In the genomic region with DNA sequence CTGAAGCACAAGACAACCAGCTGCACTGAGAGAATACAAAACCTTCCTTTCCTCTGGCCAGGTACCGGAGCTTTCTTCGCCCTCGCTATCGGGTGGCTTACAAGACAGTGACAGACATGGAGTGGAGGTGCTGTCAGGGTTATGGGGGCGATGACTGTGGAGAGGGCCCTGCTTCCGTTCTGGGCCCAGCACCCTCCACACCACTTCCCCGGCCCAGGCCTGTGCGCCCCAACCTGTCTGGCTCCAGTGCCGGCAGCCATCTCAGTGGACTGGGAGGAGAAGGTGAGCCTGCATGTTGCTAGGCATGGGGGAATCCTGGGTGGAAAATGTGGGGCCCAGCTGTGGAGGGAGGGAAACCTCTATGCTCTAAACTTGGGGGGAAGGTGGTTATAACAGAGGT, we compare ENCODE assay signal across 7 mouse cellular contexts. TPM values are rescaled to one million over a fixed set of nuclear protein-coding genes. Genes with fewer than 3 reads are reported as not detected.
DNase-seq lines count a peak whose midpoint lies in the region; ATAC-seq lines count a peak whose summit lies in the region.

No protein-coding gene starts in this region.

- no peak overlapping the region for H3K9ac ChIP-seq in hindbrain, embryonic 11.5 days (ENCODE audit: low read depth, low read length)
- peak overlapping the region; percentile 39; the same call in 1 of the 2 replicates for H3K9ac ChIP-seq in midbrain, embryonic 11.5 days (ENCODE audit: low read length)

- peak overlapping the region; percentile 0; the same call in 1 of the 2 replicates for H3K4me3 ChIP-seq in hindbrain, embryonic 11.5 days (ENCODE audit: low read depth, low read length)
- no peak overlapping the region for H3K4me3 ChIP-seq in midbrain, embryonic 11.5 days (ENCODE audit: low read depth, low read length)

- WGBS in hindbrain, embryonic 11.5 days = 69% methylated on average over 9 of the region's 9 CpGs
- WGBS in midbrain, embryonic 11.5 days = 70% methylated on average over 9 of the region's 9 CpGs

- H3K9me3 ChIP-seq in hindbrain, embryonic 11.5 days (ENCODE audit: control insufficient read depth, low read length) = no peaks in the 10 kb centered on the region
- no peaks in the 10 kb centered on the region for H3K9me3 ChIP-seq in midbrain, embryonic 11.5 days (ENCODE audit: control insufficient read depth, low read length)

- DNase-seq in T-cell, adult 2 months (ENCODE audit: low spot score) = peak; percentile 12
- DNase-seq in hindbrain, embryonic 11.5 days (ENCODE audit: low spot score) = no peak
- DNase-seq in midbrain, embryonic 11.5 days (ENCODE audit: low spot score, missing footprints) = no peak
- no peak for DNase-seq in testis, postnatal 10 days (ENCODE audit: low spot score)
- DNase-seq in layer of hippocampus, postnatal 36 days = no peak
- DNase-seq in adipocyte (ENCODE audit: low spot score) = no peak

- peak; percentile 19 for ATAC-seq in CD4-positive, CD25-positive, alpha-beta regulatory T cell, adult 4 months
- peak; percentile 25 for ATAC-seq in hindbrain, embryonic 11.5 days (ENCODE audit: low FRiP score)
- peak; percentile 63 for ATAC-seq in midbrain, embryonic 11.5 days (ENCODE audit: low FRiP score)

- H3K4me2 ChIP-seq in hindbrain, embryonic 11.5 days (replicated peaks; ENCODE audit: low read depth, low read length) = peak overlapping the region; percentile 24
- H3K4me2 ChIP-seq in midbrain, embryonic 11.5 days = peak overlapping the region; percentile 10; the same call in 1 of the 2 replicates

- peaks cover 2% of the 10 kb centered on the region; the same call in 1 of the 2 replicates for H3K4me1 ChIP-seq in hindbrain, embryonic 11.5 days (replicated peaks; ENCODE audit: control insufficient read depth, insufficient read depth, low read length)
- H3K4me1 ChIP-seq in midbrain, embryonic 11.5 days (ENCODE audit: control insufficient read depth, insufficient read depth, low read length) = peaks cover 20% of the 10 kb centered on the region; the same call in 1 of the 2 replicates

- 0 out of 2 replicates have a peak overlapping the region, but pooled peaks have one; percentile 4 for H3K27ac ChIP-seq in hindbrain, embryonic 11.5 days (ENCODE audit: low read depth, low read length)
- H3K27ac ChIP-seq in midbrain, embryonic 11.5 days (ENCODE audit: low read depth, low read length) = peak overlapping the region; percentile 35; the same call in 1 of the 2 replicates

- no peaks in the 10 kb centered on the region for H3K27me3 ChIP-seq in hindbrain, embryonic 11.5 days (ENCODE audit: control insufficient read depth, insufficient read depth, low read length)
- no peaks in the 10 kb centered on the region for H3K27me3 ChIP-seq in midbrain, embryonic 11.5 days (ENCODE audit: control insufficient read depth, insufficient read depth, low read length)

- H3K36me3 ChIP-seq in hindbrain, embryonic 11.5 days (ENCODE audit: control insufficient read depth, insufficient read depth, low read length) = no peaks in the 10 kb centered on the region
- no peaks in the 10 kb centered on the region; the same call in 1 of the 2 replicates for H3K36me3 ChIP-seq in midbrain, embryonic 11.5 days (ENCODE audit: control insufficient read depth, insufficient read depth, low read length)

RNA-seq across cellular contexts. Expression of gene Emilin1, which starts 2.3 kb away (rescaled TPM):
- under 1 TPM; 0.32 to 0.90 TPM for polyA plus RNA-seq in CD4-positive, CD25-positive, alpha-beta regulatory T cell, adult 4 months (2017; shearing (Covaris generic))
- polyA plus RNA-seq in hindbrain, embryonic 11.5 days (2014; fragmentation: Nextera tagmentation; extraction: Ambion mirVana) = 46.0 and 48.5 TPM in 2 replicates
- polyA plus RNA-seq in midbrain, embryonic 11.5 days (2014; fragmentation: Nextera tagmentation; extraction: Ambion mirVana) = 28.1 and 30.3 TPM in 2 replicates
- 1 to 10 TPM; 2.0 to 2.3 TPM for total RNA-seq in layer of hippocampus, postnatal 36 days (2021)

RNA-seq across cellular contexts. Expression of gene Khk, which starts 5.8 kb away (rescaled TPM):
- 10 to 100 TPM; 20.3 to 26.3 TPM for polyA plus RNA-seq in CD4-positive, CD25-positive, alpha-beta regulatory T cell, adult 4 months (2017; shearing (Covaris generic))
- polyA plus RNA-seq in hindbrain, embryonic 11.5 days (2014; fragmentation: Nextera tagmentation; extraction: Ambion mirVana) = 4.2 and 7.8 TPM in 2 replicates
- polyA plus RNA-seq in midbrain, embryonic 11.5 days (2014; fragmentation: Nextera tagmentation; extraction: Ambion mirVana) = 4.6 and 6.9 TPM in 2 replicates
- 10 to 100 TPM; 10.1 to 13.6 TPM for total RNA-seq in layer of hippocampus, postnatal 36 days (2021)

RNA-seq across cellular contexts. Expression of gene Ost4, which starts 7.9 kb away (rescaled TPM):
- polyA plus RNA-seq in CD4-positive, CD25-positive, alpha-beta regulatory T cell, adult 4 months (2017; shearing (Covaris generic)) = 100 to 1,000 TPM; 200 to 285 TPM
- 335 and 338 TPM in 2 replicates for polyA plus RNA-seq in hindbrain, embryonic 11.5 days (2014; fragmentation: Nextera tagmentation; extraction: Ambion mirVana)
- polyA plus RNA-seq in midbrain, embryonic 11.5 days (2014; fragmentation: Nextera tagmentation; extraction: Ambion mirVana) = 340 and 376 TPM in 2 replicates
- 10 to 100 TPM; 97.4 to 99.4 TPM for total RNA-seq in layer of hippocampus, postnatal 36 days (2021)

RNA-seq across cellular contexts. Expression of gene Agbl5, which starts 27.0 kb away (rescaled TPM):
- 1 to 10 TPM; 4.4 to 5.5 TPM for polyA plus RNA-seq in CD4-positive, CD25-positive, alpha-beta regulatory T cell, adult 4 months (2017; shearing (Covaris generic))
- 21.5 and 24.0 TPM in 2 replicates for polyA plus RNA-seq in hindbrain, embryonic 11.5 days (2014; fragmentation: Nextera tagmentation; extraction: Ambion mirVana)
- polyA plus RNA-seq in midbrain, embryonic 11.5 days (2014; fragmentation: Nextera tagmentation; extraction: Ambion mirVana) = 22.0 and 22.3 TPM in 2 replicates
- total RNA-seq in layer of hippocampus, postnatal 36 days (2021) = 10 to 100 TPM; 12.8 to 17.3 TPM

RNA-seq across cellular contexts. Expression of gene Cgref1, which starts 29.9 kb away (rescaled TPM):
- polyA plus RNA-seq in CD4-positive, CD25-positive, alpha-beta regulatory T cell, adult 4 months (2017; shearing (Covaris generic)) = 1 to 10 TPM in 1 of 2 experiments, not detected in 1; 1.7 TPM
- 6.9 and 7.6 TPM in 2 replicates for polyA plus RNA-seq in hindbrain, embryonic 11.5 days (2014; fragmentation: Nextera tagmentation; extraction: Ambion mirVana)
- 6.7 and 8.5 TPM in 2 replicates for polyA plus RNA-seq in midbrain, embryonic 11.5 days (2014; fragmentation: Nextera tagmentation; extraction: Ambion mirVana)
- total RNA-seq in layer of hippocampus, postnatal 36 days (2021) = 10 to 100 TPM; 16.5 to 16.7 TPM

Comparison
In these comparisons a context has a peak if more than half of its experiments do, and no peak if none do; other contexts are left out.
1. RNA of gene Emilin1, which starts 2.3 kb away (polyA plus RNA-seq): 46.0 to 48.5 TPM in hindbrain, embryonic 11.5 days and 28.1 to 30.3 TPM in midbrain, embryonic 11.5 days; 0.32 to 0.90 TPM in CD4-positive, CD25-positive, alpha-beta regulatory T cell, adult 4 months; every median in the first group is over 10 times any median in the second.
2. Peak in every context shown above with its lines, with median percentiles within 50 percentile points of each other: ATAC-seq.